12 mouse cellular contexts compared by ENCODE assay signal in genomic region chr9:111220551-111221080, GRCm38 (mm10).
"Had no signal": no experiment of that assay in that cellular context is flagged by ENCODE, and none has a peak within 500 bp of the region (broad histone marks: within the 10 kb centered on the region; RNA-seq: fewer than 3 reads in every experiment).

No protein-coding gene starts in this region.

- ATAC-seq: intestine, postnatal 0 days; liver, postnatal 0 days had no signal

- H3K27ac ChIP-seq: limb, embryonic 12.5 days; liver, embryonic 13.5 days; midbrain, embryonic 10.5 days; neural tube, embryonic 13.5 days had no signal

- H3K4me3 ChIP-seq: limb, embryonic 12.5 days; liver, embryonic 13.5 days; midbrain, embryonic 10.5 days; neural tube, embryonic 13.5 days had no signal

- DNase-seq: kidney, adult 8-10 months; kidney, postnatal 25 days; layer of hippocampus, postnatal 36 days; liver; liver, embryonic 13.5 days; liver, postnatal 0 days; midbrain, embryonic 14.5 days; thymus, postnatal 4 days had no signal

- H3K4me1 ChIP-seq: liver, embryonic 13.5 days; midbrain, embryonic 10.5 days; neural tube, embryonic 13.5 days had no signal
